Mouse (Mus musculus): ENCODE measurements around the gene Psenen.

DNA sequence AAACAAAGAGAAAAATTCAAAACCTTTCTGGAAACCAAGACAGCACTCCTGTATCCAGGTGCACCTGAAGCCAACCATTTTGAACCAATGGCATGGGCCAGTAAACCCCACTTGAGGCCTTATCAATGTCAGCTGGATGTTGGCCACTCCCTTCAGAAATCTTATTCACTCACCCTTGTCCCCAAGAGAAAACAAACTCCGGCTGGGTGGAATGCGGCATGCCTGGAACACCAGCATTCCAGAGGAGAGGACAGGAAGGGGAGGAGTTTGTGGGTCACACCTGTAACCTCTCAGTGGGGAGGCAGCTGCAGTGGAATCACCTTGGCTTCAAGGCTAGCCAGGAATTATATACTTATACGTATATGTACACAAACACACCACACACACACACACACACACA lies 39.2 kb upstream of the Psenen start:
- TF ChIP-seq POLR2A (IDR thresholded peaks at IDR 0.05; ENCODE audit: control insufficient read depth, extremely low read depth, insufficient read depth, low read length, poor library complexity) (no peak), CTCF (IDR thresholded peaks at IDR 0.05; ENCODE audit: borderline replicate concordance, control insufficient read depth, extremely low read depth, insufficient read depth, low read length, poor library complexity) (no peak)
